Mouse (Mus musculus): ENCODE results near the gene Ttc1. TPM values are rescaled to one million over a fixed set of nuclear protein-coding genes. Genes with fewer than 3 reads are reported as not detected.
A peak's percentile ranks its signal among the peaks of the same experiment; 100 is the strongest.

Ttc1 gene
- total and polyA plus RNA-seq, 2 experiments from 2014 or later, result 30.0 to 83.2 TPM

- Histone ChIP-seq H3K36me3 (ENCODE audit: insufficient read depth, low read length) (peaks cover 6% of the 10 kb centered on the region; the same call in 1 of the 2 replicates), H3K4me3 (ENCODE audit: low read depth, low read length) (no peak overlapping the region), H3K27ac (ENCODE audit: low read depth, low read length) (no peak overlapping the region), H3K9me3 (ENCODE audit: low read length) (no peaks in the 10 kb centered on the region), H3K27me3 (ENCODE audit: insufficient read depth, low read length) (no peaks in the 10 kb centered on the region), H3K4me1 (ENCODE audit: insufficient read depth, low read length) (no peaks in the 10 kb centered on the region), H3K9ac (replicated peaks; ENCODE audit: low read length, poor library complexity, severe bottlenecking) (no peak overlapping the region), H3K4me2 (ENCODE audit: low read depth, low read length, poor library complexity, severe bottlenecking) (no peak overlapping the region)
- WGBS, result 88% methylated on average over 5 of the region's 5 CpGs
- no peak for ATAC-seq (ENCODE audit: low FRiP score)
- TF ChIP-seq CTCF (IDR thresholded peaks at IDR 0.05), result no peak
- no peak for DNase-seq (ENCODE audit: low spot score)
Observed at GRCm38 (mm10) chr11:43698621-43699020, 49.2 kb downstream of the Ttc1 start.

- 91% methylated on average over 4 of the region's 4 CpGs for WGBS
- ATAC-seq (ENCODE audit: low FRiP score), result no peak
Observed at GRCm38 (mm10) chr11:43696623-43697022, 51.2 kb downstream of the Ttc1 start.

GRCm38 (mm10) chr11:43688850-43689249, 59.0 kb downstream of the Ttc1 start:
- WGBS, result 61% methylated on average over 1 of the region's 1 CpGs
- peaks cover 13% of the 10 kb centered on the region for H3K36me3 ChIP-seq (ENCODE audit: insufficient read depth, low read length)
- TF ChIP-seq CTCF (IDR thresholded peaks at IDR 0.05), result no peak

More at GRCm38 (mm10) chr11:43696623-43697022, 51.2 kb downstream of the Ttc1 start:
- H3K4me2 ChIP-seq (ENCODE audit: low read depth, low read length, poor library complexity, severe bottlenecking), result no peak overlapping the region
- no peak for TF ChIP-seq CTCF (IDR thresholded peaks at IDR 0.05)
- no peak overlapping the region for H3K4me3 ChIP-seq (ENCODE audit: low read depth, low read length)
- DNase-seq (ENCODE audit: low spot score), result no peak
- no peak overlapping the region for H3K9ac ChIP-seq (replicated peaks; ENCODE audit: low read length, poor library complexity, severe bottlenecking)
- no peaks in the 10 kb centered on the region for H3K9me3 ChIP-seq (ENCODE audit: low read length)
- no peaks in the 10 kb centered on the region for H3K4me1 ChIP-seq (ENCODE audit: insufficient read depth, low read length)
- peaks cover 6% of the 10 kb centered on the region; the same call in 1 of the 2 replicates for H3K36me3 ChIP-seq (ENCODE audit: insufficient read depth, low read length)
- no peak overlapping the region for H3K27ac ChIP-seq (ENCODE audit: low read depth, low read length)
- no peaks in the 10 kb centered on the region for H3K27me3 ChIP-seq (ENCODE audit: insufficient read depth, low read length)

GRCm38 (mm10) chr11:43682415-43683217, 65.2 kb downstream of the Ttc1 start:
- ATAC-seq (ENCODE audit: low FRiP score), result peak; percentile 35
- WGBS, result under 1% methylated on average over 57 of the region's 72 CpGs
- H3K4me1 ChIP-seq (ENCODE audit: insufficient read depth, low read length), result 0 out of 2 replicates have a peak, but pooled peaks cover 4% of the 10 kb centered on the region
- no peak for TF ChIP-seq CTCF (IDR thresholded peaks at IDR 0.05)
- H3K27me3 ChIP-seq (ENCODE audit: insufficient read depth, low read length), result no peaks in the 10 kb centered on the region
- H3K4me2 ChIP-seq (ENCODE audit: low read depth, low read length, poor library complexity, severe bottlenecking), result peak overlapping the region; percentile 61
- H3K27ac ChIP-seq (ENCODE audit: low read depth, low read length), result peak overlapping the region; percentile 94
- peak overlapping the region; percentile 98 for H3K9ac ChIP-seq (replicated peaks; ENCODE audit: low read length, poor library complexity, severe bottlenecking)
- no peaks in the 10 kb centered on the region; the same call in 1 of the 2 replicates for H3K36me3 ChIP-seq (ENCODE audit: insufficient read depth, low read length)
- peak; percentile 75 for DNase-seq (ENCODE audit: low spot score)
- H3K4me3 ChIP-seq (ENCODE audit: low read depth, low read length), result peak overlapping the region; percentile 89
- H3K9me3 ChIP-seq (ENCODE audit: low read length), result no peaks in the 10 kb centered on the region

More at GRCm38 (mm10) chr11:43688850-43689249, 59.0 kb downstream of the Ttc1 start:
- Histone ChIP-seq H3K27me3 (ENCODE audit: insufficient read depth, low read length) (no peaks in the 10 kb centered on the region), H3K4me2 (ENCODE audit: low read depth, low read length, poor library complexity, severe bottlenecking) (no peak overlapping the region), H3K9me3 (ENCODE audit: low read length) (no peaks in the 10 kb centered on the region), H3K9ac (replicated peaks; ENCODE audit: low read length, poor library complexity, severe bottlenecking) (no peak overlapping the region), H3K4me3 (ENCODE audit: low read depth, low read length) (no peak overlapping the region), H3K27ac (ENCODE audit: low read depth, low read length) (no peak overlapping the region), H3K4me1 (ENCODE audit: insufficient read depth, low read length) (no peaks in the 10 kb centered on the region)
- ATAC-seq (ENCODE audit: low FRiP score) (no peak), DNase-seq (ENCODE audit: low spot score) (no peak)

- no peaks in the 10 kb centered on the region for H3K9me3 ChIP-seq (ENCODE audit: low read length)
- WGBS, result under 1% methylated on average over 45 of the region's 87 CpGs
- ATAC-seq (ENCODE audit: low FRiP score), result peak; percentile 99
Observed at GRCm38 (mm10) chr11:43681472-43682414, 66.1 kb downstream of the Ttc1 start, which contains the start of gene Pwwp2a. Gene Pwwp2a (plus strand): TSS chr11:43681998.

More at GRCm38 (mm10) chr11:43681472-43682414, 66.1 kb downstream of the Ttc1 start, which contains the start of gene Pwwp2a:
- Histone ChIP-seq H3K27ac (ENCODE audit: low read depth, low read length) (peak within 1 kb of the TSS; percentile 94), H3K9ac (replicated peaks; ENCODE audit: low read length, poor library complexity, severe bottlenecking) (peak within 1 kb of the TSS; percentile 98), H3K27me3 (ENCODE audit: insufficient read depth, low read length) (no peaks in the 10 kb centered on the region), H3K4me3 (ENCODE audit: low read depth, low read length) (peak within 1 kb of the TSS; percentile 89), H3K36me3 (ENCODE audit: insufficient read depth, low read length) (no peaks in the 10 kb centered on the region), H3K4me2 (ENCODE audit: low read depth, low read length, poor library complexity, severe bottlenecking) (peak within 1 kb of the TSS; percentile 61), H3K4me1 (ENCODE audit: insufficient read depth, low read length) (0 out of 2 replicates have a peak, but pooled peaks cover 4% of the 10 kb centered on the region)
- DNase-seq (ENCODE audit: low spot score), result peak; percentile 100
- no peak; the same call in 1 of the 2 replicates for TF ChIP-seq CTCF (IDR thresholded peaks at IDR 0.05)

Other genes with a start within 250 kb of the Ttc1 start
- gene Ccnjl, start 219.2 kb downstream of the Ttc1 start, total RNA-seq (2014; rRNA removed), result 2.2 and 4.4 TPM in 2 replicates
- gene Ccnjl, start 219.2 kb downstream of the Ttc1 start, polyA plus RNA-seq (2015; fragmentation: Nextera tagmentation; extraction: Ambion mirVana), result 3.1 and 3.2 TPM in 2 replicates
- 0.27 and 0.85 TPM in 2 replicates for gene 4933415A04Rik, start 161.0 kb downstream of the Ttc1 start, total RNA-seq (2014; rRNA removed)
- 1.6 and 2.3 TPM in 2 replicates for gene 4933415A04Rik, start 161.0 kb downstream of the Ttc1 start, polyA plus RNA-seq (2015; fragmentation: Nextera tagmentation; extraction: Ambion mirVana)
- gene Fabp6, start 146.5 kb downstream of the Ttc1 start, total RNA-seq (2014; rRNA removed), result not detected in 2 replicates
- not detected in 2 replicates for gene Fabp6, start 146.5 kb downstream of the Ttc1 start, polyA plus RNA-seq (2015; fragmentation: Nextera tagmentation; extraction: Ambion mirVana)
- gene Pwwp2a, start 66.0 kb downstream of the Ttc1 start, total RNA-seq (2014; rRNA removed), result 19.9 and 29.2 TPM in 2 replicates
- 16.9 and 18.8 TPM in 2 replicates for gene Pwwp2a, start 66.0 kb downstream of the Ttc1 start, polyA plus RNA-seq (2015; fragmentation: Nextera tagmentation; extraction: Ambion mirVana)
- 30.5 and 38.7 TPM in 2 replicates for gene Adra1b, start 153.2 kb upstream of the Ttc1 start, total RNA-seq (2014; rRNA removed)
- 16.4 and 17.1 TPM in 2 replicates for gene Adra1b, start 153.2 kb upstream of the Ttc1 start, polyA plus RNA-seq (2015; fragmentation: Nextera tagmentation; extraction: Ambion mirVana)

Measured in midbrain, postnatal 0 days (tissue).